Mouse (Mus musculus) stomach, embryonic 16.5 days (tissue): Measurements from ENCODE around the gene Sorcs1. TPM values are rescaled to one million over a fixed set of nuclear protein-coding genes. Genes with fewer than 3 reads are reported as not detected.

Source experiments
- microRNA-seq: library from miRNA; unstranded; fragments of <30 nt; microRNA quantifications from one replicate; pipeline ENCODE4, GENCODE M21; 2016
- polyA plus RNA-seq: library from polyadenylated mRNA; unstranded; fragments of >200 nt; fragmentation: Nextera tagmentation; extraction: Ambion mirVana; gene quantifications from 2 replicates; pipeline ENCODE4 v1.2.1, GENCODE M21; 2015

The Sorcs1 gene
- polyA plus RNA-seq, 1 experiment from 2014 or later = 2.4 TPM

Small RNA genes within 50 kb of the gene (microRNA-seq; reads per million reads assigned to microRNA genes)
- gene Gm27749 = not detected
